28 mouse cellular contexts compared by ENCODE assay signal in the genomic region with DNA sequence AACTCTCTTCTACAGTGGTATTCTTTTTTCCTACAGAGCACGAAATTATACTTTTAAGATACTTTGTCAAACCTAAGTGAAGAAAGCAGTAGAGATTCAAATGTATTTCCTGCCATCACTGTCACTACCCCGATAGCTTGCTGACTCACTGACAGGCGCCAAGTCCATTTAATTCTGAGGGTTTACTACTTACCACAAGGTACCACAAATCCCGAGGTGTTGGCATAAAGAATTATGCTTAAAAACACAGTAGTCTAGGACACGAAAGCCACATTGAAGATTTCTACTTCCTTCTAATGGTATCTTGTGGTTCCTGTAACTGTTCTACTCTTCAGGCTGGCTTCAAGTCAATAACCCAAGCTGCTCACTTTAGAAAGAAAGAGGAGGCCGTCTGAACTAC.
DNase-seq lines count a peak whose midpoint lies in the region; ATAC-seq and TF ChIP-seq lines count a peak whose summit lies in the region.
"Had no signal": no experiment of that assay in that cellular context is flagged by ENCODE, and none has a peak within 500 bp of the region (broad histone marks: within the 10 kb centered on the region; RNA-seq: fewer than 3 reads in every experiment).

No protein-coding gene starts in this region.

- H3K27ac ChIP-seq in MEL (ENCODE audit: control insufficient read depth, low read depth, low read length) = no peak overlapping the region
- no peak overlapping the region for H3K27ac ChIP-seq in hindbrain, embryonic 16.5 days (ENCODE audit: low read depth, low read length)
- H3K27ac ChIP-seq in liver, embryonic 12.5 days = no peak overlapping the region
- H3K27ac ChIP-seq: forebrain, embryonic 13.5 days; hindbrain, embryonic 13.5 days; kidney, embryonic 15.5 days; layer of hippocampus, adult 2 months; left cerebral cortex, adult 2 months; liver, embryonic 13.5 days; neural tube, embryonic 13.5 days; stomach, embryonic 15.5 days had no signal

- no peak for TF ChIP-seq EP300 in MEL (IDR thresholded peaks at IDR 0.05; ENCODE audit: low read depth in 1 of 2, low read length in 2 of 2)

- no peak for TF ChIP-seq POLR2A in MEL (IDR thresholded peaks at IDR 0.05; ENCODE audit: control insufficient read depth in 1 of 2, insufficient read depth in 1 of 2, low read depth in 1 of 2, low read length in 2 of 2, poor library complexity in 1 of 2)

- no peak overlapping the region for H3K9ac ChIP-seq in MEL (ENCODE audit: control insufficient read depth, low read depth, low read length, poor library complexity, severe bottlenecking)
- no peak overlapping the region for H3K9ac ChIP-seq in hindbrain, embryonic 16.5 days (ENCODE audit: low read depth, low read length)
- H3K9ac ChIP-seq in liver, embryonic 12.5 days = no peak overlapping the region
- H3K9ac ChIP-seq: forebrain, embryonic 13.5 days; hindbrain, embryonic 13.5 days; kidney, embryonic 15.5 days; liver, embryonic 13.5 days; neural tube, embryonic 13.5 days; stomach, embryonic 15.5 days had no signal

- no peaks in the 10 kb centered on the region for H3K27me3 ChIP-seq in MEL (ENCODE audit: control insufficient read depth in 1 of 2, insufficient read depth in 2 of 2, low read length in 2 of 2)
- H3K27me3 ChIP-seq in hindbrain, embryonic 16.5 days (replicated peaks; ENCODE audit: control insufficient read depth, insufficient read depth, low read length) = no peaks in the 10 kb centered on the region
- no peaks in the 10 kb centered on the region for H3K27me3 ChIP-seq in liver, embryonic 12.5 days (replicated peaks)
- H3K27me3 ChIP-seq: hindbrain, embryonic 13.5 days; kidney, embryonic 15.5 days; liver, embryonic 13.5 days; neural tube, embryonic 13.5 days; stomach, embryonic 15.5 days had no signal

- no peaks in the 10 kb centered on the region for H3K79me2 ChIP-seq in MEL (ENCODE audit: control insufficient read depth, insufficient read depth, low read length, poor library complexity)

- no peak for TF ChIP-seq CTCF in MEL (IDR thresholded peaks at IDR 0.05 in 2 of 3, conservative IDR thresholded peaks at IDR 0.05 in 1 of 3; ENCODE audit: control insufficient read depth in 1 of 3, insufficient read depth in 1 of 3, low read depth in 2 of 3, low read length in 3 of 3, poor library complexity in 1 of 3, severe bottlenecking in 1 of 3)

- TF ChIP-seq RAD21 in MEL (IDR thresholded peaks at IDR 0.05; ENCODE audit: low read depth, low read length) = no peak

- no peaks in the 10 kb centered on the region for H3K9me3 ChIP-seq in MEL (replicated peaks; ENCODE audit: insufficient read depth, low read length)
- H3K9me3 ChIP-seq in hindbrain, embryonic 16.5 days (ENCODE audit: control insufficient read depth, low read length) = no peaks in the 10 kb centered on the region
- H3K9me3 ChIP-seq in liver, embryonic 12.5 days (replicated peaks) = no peaks in the 10 kb centered on the region
- H3K9me3 ChIP-seq: forebrain, embryonic 13.5 days; hindbrain, embryonic 13.5 days; kidney, embryonic 15.5 days; liver, embryonic 13.5 days; neural tube, embryonic 13.5 days; stomach, embryonic 15.5 days had no signal

- H3K4me3 ChIP-seq in MEL (ENCODE audit: control insufficient read depth in 1 of 2, insufficient read depth in 1 of 2, low read depth in 2 of 2, low read length in 2 of 2) = no peak overlapping the region
- H3K4me3 ChIP-seq in hindbrain, embryonic 16.5 days (ENCODE audit: low read length) = no peak overlapping the region
- H3K4me3 ChIP-seq in liver, embryonic 12.5 days = no peak overlapping the region
- H3K4me3 ChIP-seq: forebrain, embryonic 13.5 days; hindbrain, embryonic 13.5 days; kidney, embryonic 15.5 days; layer of hippocampus, adult 2 months; left cerebral cortex, adult 2 months; liver, embryonic 13.5 days; neural tube, embryonic 13.5 days; stomach, embryonic 15.5 days had no signal

- WGBS in hindbrain, embryonic 16.5 days = 82% methylated on average over 6 of the region's 6 CpGs
- 59% methylated on average over 6 of the region's 6 CpGs for WGBS in liver, embryonic 12.5 days (ENCODE audit: insufficient replicate concordance)

- peaks cover 5 to 6% of the 10 kb centered on the region in 2 experiments; a peak in 3 of 4 replicates for H3K4me1 ChIP-seq in MEL (ENCODE audit: control insufficient read depth in 1 of 2, insufficient read depth in 2 of 2, low read length in 2 of 2)
- H3K4me1 ChIP-seq in hindbrain, embryonic 16.5 days (ENCODE audit: control insufficient read depth, insufficient read depth, low read depth, low read length) = peaks cover 19% of the 10 kb centered on the region
- peaks cover 8% of the 10 kb centered on the region; the same call in 1 of the 2 replicates for H3K4me1 ChIP-seq in liver, embryonic 12.5 days

- no peak overlapping the region for H3K4me2 ChIP-seq in hindbrain, embryonic 16.5 days (ENCODE audit: low read length)
- H3K4me2 ChIP-seq in liver, embryonic 12.5 days = no peak overlapping the region
- H3K4me2 ChIP-seq: forebrain, embryonic 13.5 days; heart, embryonic 11.5 days; hindbrain, embryonic 13.5 days; kidney, embryonic 15.5 days; liver, embryonic 13.5 days; neural tube, embryonic 13.5 days; stomach, embryonic 15.5 days had no signal

- peak; percentile 65 for DNase-seq in 416B (ENCODE audit: low read depth)
- peak; percentile 17 for DNase-seq in MEL (ENCODE audit: low read depth, low spot score)
- DNase-seq in natural killer cell, adult 2 months (ENCODE audit: low spot score in 2 of 2) = peak; percentile 39 to 58
- no peak for DNase-seq in frontal cortex, adult 2 months (ENCODE audit: extremely low spot score in 1 of 2, low spot score in 1 of 2)
- DNase-seq: adrenal gland, postnatal 14 days; cerebellum, adult 8-10 months; cerebellum, postnatal 25 days; gastrocnemius, postnatal 25 days; heart, adult 18-20 months; heart, postnatal 36 days; kidney, adult 18-20 months; kidney, postnatal 25 days; liver, embryonic 13.5 days; lung, adult 18-20 months; lung, postnatal 4 days had no signal

- H3K36me3 ChIP-seq in MEL (ENCODE audit: control insufficient read depth in 1 of 2, insufficient read depth in 2 of 2, low read length in 2 of 2) = peaks cover 0 to 10% of the 10 kb centered on the region in 2 experiments; a peak in 3 of 4 replicates
- H3K36me3 ChIP-seq in hindbrain, embryonic 16.5 days (ENCODE audit: control insufficient read depth, insufficient read depth, low read length) = no peaks in the 10 kb centered on the region
- H3K36me3 ChIP-seq in liver, embryonic 12.5 days = no peaks in the 10 kb centered on the region
- H3K36me3 ChIP-seq: hindbrain, embryonic 13.5 days; kidney, embryonic 15.5 days; liver, embryonic 13.5 days; neural tube, embryonic 13.5 days; stomach, embryonic 15.5 days had no signal

- peak; percentile 63 to 77 for ATAC-seq in hematopoietic stem cell, adult 5-6 weeks (replicated peaks in 1 of 2; ENCODE audit: insufficient read depth in 1 of 2, low FRiP score in 2 of 2, low TSS enrichment in 1 of 2, low read depth in 1 of 2, poor library complexity in 2 of 2, severe bottlenecking in 2 of 2)
- ATAC-seq in hindbrain, embryonic 16.5 days = no peak
- ATAC-seq in liver, embryonic 12.5 days = no peak
- ATAC-seq: forebrain, embryonic 13.5 days; lung, postnatal 0 days; midbrain, embryonic 16.5 days had no signal

TF ChIP-seq in MEL, 35 proteins besides CTCF, POLR2A, EP300 and RAD21:
- TF ChIP-seq SIN3A (IDR thresholded peaks at IDR 0.05; ENCODE audit: low read length) (no peak), GATA1 (IDR thresholded peaks at IDR 0.05; ENCODE audit: low read depth, low read length) (no peak), ETS1 (IDR thresholded peaks at IDR 0.05; ENCODE audit: low read depth, low read length) (no peak), MYC (IDR thresholded peaks at IDR 0.05; ENCODE audit: low read depth, low read length) (no peak), MAX (IDR thresholded peaks at IDR 0.05; ENCODE audit: low read length) (no peak), BHLHE40 (IDR thresholded peaks at IDR 0.05; ENCODE audit: borderline replicate concordance, low read depth, low read length) (no peak), CHD2 (IDR thresholded peaks at IDR 0.05; ENCODE audit: low read length) (no peak), JUND (IDR thresholded peaks at IDR 0.05; ENCODE audit: low read depth, low read length) (no peak), MAZ (IDR thresholded peaks at IDR 0.05; ENCODE audit: low read depth, low read length) (no peak), MXI1 (IDR thresholded peaks at IDR 0.05; ENCODE audit: low read depth, low read length) (no peak), RCOR1 (IDR thresholded peaks at IDR 0.05; ENCODE audit: low read depth, low read length) (no peak), GABPA (IDR thresholded peaks at IDR 0.05; ENCODE audit: low read depth, low read length) (no peak)

Comparison
In these comparisons a context has a peak if more than half of its experiments do, and no peak if none do; other contexts are left out.
1. DNase-seq: peak in 416B (single experiment), MEL (single experiment) and natural killer cell, adult 2 months (2 of 2); none in frontal cortex, adult 2 months (0 of 2).
2. ATAC-seq: peak in hematopoietic stem cell, adult 5-6 weeks (2 of 2); none in hindbrain, embryonic 16.5 days (single experiment) and liver, embryonic 12.5 days (single experiment).